Mouse (Mus musculus) heart, embryonic 14.5 days (tissue): ENCODE results near the gene Ncapg. TPM values are rescaled to one million over a fixed set of nuclear protein-coding genes. Genes with fewer than 3 reads are reported as not detected.
"Not testable (repeated sequence)": the region's sequence is repeated elsewhere in the genome, so short reads cannot be mapped to it uniquely, and the experiment has no call there.

Source experiments
- ATAC-seq: fragments of 200-750 bp; cut with Nextera tagmentation; 2 replicates; pipeline ENCODE4 v1.8.0; 2017; ENCODE audit warnings: low read depth, moderate TSS enrichment; ENCODE audit not compliant: insufficient number of reproducible peaks, insufficient read depth, low FRiP score
- H3K27ac ChIP-seq, 2 experiments: fragments of 200-500 bp in 1 of 2; fragments of 300-500 bp in 1 of 2; sonication (generic) in 1 of 2; replicated peaks in 1 of 2; 2 replicates each; pipeline ENCODE4 v1.5.1; 2012 to 2014; ENCODE audit warnings: low read depth in 2 of 2, low read length in 2 of 2, control low read depth in 1 of 2, mild to moderate bottlenecking in 1 of 2, mixed read lengths in 1 of 2; ENCODE audit not compliant: control insufficient read depth in 1 of 2, insufficient read depth in 1 of 2
- H3K27me3 ChIP-seq: fragments of 300-500 bp; sonication (generic); 2 replicates; pipeline ENCODE4 v1.6.1; 2014; ENCODE audit warnings: mild to moderate bottlenecking, low read length, control low read depth; ENCODE audit not compliant: control insufficient read depth, insufficient read depth
- H3K36me3 ChIP-seq: fragments of 300-500 bp; sonication (generic); 2 replicates; pipeline ENCODE4 v1.6.1; 2014; ENCODE audit warnings: mild to moderate bottlenecking, control low read depth, low read length, mixed read lengths; ENCODE audit not compliant: control insufficient read depth, insufficient read depth
- H3K4me1 ChIP-seq, 2 experiments: fragments of 200-500 bp in 1 of 2; fragments of 300-500 bp in 1 of 2; sonication (generic) in 1 of 2; 2 replicates each; pipeline ENCODE4 v1.6.1; 2012 to 2014; ENCODE audit warnings: low read length in 2 of 2, control low read depth in 1 of 2, mixed read lengths in 1 of 2; ENCODE audit not compliant: control insufficient read depth in 2 of 2, insufficient read depth in 2 of 2
- H3K4me2 ChIP-seq: fragments of 300-500 bp; sonication (generic); 2 replicates; pipeline ENCODE4 v1.6.1; 2014; ENCODE audit warnings: mild to moderate bottlenecking, low read length
- H3K4me3 ChIP-seq, 2 experiments: fragments of 200-500 bp in 1 of 2; fragments of 300-500 bp in 1 of 2; sonication (generic) in 1 of 2; 2 replicates each; pipeline ENCODE4 v1.5.1; 2012 to 2014; ENCODE audit warnings: low read length in 2 of 2, mild to moderate bottlenecking in 2 of 2, control low read depth in 1 of 2, low read depth in 1 of 2, moderate library complexity in 1 of 2; ENCODE audit not compliant: control insufficient read depth in 1 of 2, insufficient read depth in 1 of 2
- H3K9ac ChIP-seq: fragments of 300-500 bp; sonication (generic); 2 replicates; pipeline ENCODE4 v1.6.1; 2014; ENCODE audit warnings: mild to moderate bottlenecking, low read length
- H3K9me3 ChIP-seq: fragments of 300-500 bp; sonication (generic); 2 replicates; pipeline ENCODE4 v1.6.1; 2016; ENCODE audit warnings: low read length, control low read depth; ENCODE audit not compliant: control insufficient read depth
- WGBS: fragments of 180-500 bp; shearing (Covaris S2); extraction: QIAGEN DNeasy Blood & Tissue Kit; methylation state at CpG from one replicate; pipeline ENCODE4 v1.1.7; 2014; 5-methylcytosine and 5-hydroxymethylcytosine counted together
- polyA plus RNA-seq: library from polyadenylated mRNA; unstranded; fragments of >200 nt; fragmentation: Nextera tagmentation; extraction: Ambion mirVana; gene quantifications from 2 replicates; pipeline ENCODE4 v1.2.1, GENCODE M21; 2014

The Ncapg gene
- polyA plus RNA-seq, 1 experiment from 2014 or later = 32.3 TPM

DNA sequence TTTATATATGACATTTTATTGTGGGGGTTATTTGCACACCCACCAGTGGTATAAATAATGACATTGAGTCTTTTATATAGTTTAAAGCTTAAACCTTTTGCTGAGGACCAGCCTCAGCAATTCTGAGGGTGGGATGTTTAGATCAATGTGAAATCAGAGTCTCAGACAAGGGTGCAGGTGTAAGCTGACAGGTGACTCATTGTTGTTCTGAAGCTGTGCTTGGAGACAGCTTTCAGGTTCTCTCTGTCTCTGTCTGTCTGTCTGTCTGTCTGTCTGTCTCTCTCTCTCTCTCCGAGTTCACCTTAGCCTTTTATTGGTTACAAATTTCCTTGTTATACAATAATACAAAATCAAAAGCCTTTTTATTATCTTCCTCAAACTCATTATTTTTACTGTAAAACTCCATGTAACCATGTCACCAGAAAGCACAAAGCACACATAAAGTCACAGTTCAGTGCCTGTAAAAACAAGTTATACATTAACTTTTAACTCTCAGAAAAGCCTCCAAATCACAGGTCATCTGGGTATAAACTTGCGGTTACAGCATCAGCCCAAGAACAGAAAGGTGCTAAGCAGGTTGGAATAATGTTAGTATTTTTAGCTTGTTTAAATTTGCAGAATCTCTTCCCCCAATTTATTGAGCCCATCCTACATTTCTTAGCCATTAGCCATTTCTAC is 18.6 kb upstream of the Ncapg start:
- Histone ChIP-seq H3K4me1 (no peaks in the 10 kb centered on the region), H3K4me3 (no peak overlapping the region), H3K9ac (no peak overlapping the region), H3K4me2 (no peak overlapping the region), H3K9me3 (no peaks in the 10 kb centered on the region), H3K27ac (no peak overlapping the region), H3K27me3 (no peaks in the 10 kb centered on the region), H3K36me3 (no peaks in the 10 kb centered on the region)
- ATAC-seq = no peak
- 94% methylated on average over 2 of the region's 2 CpGs for WGBS

DNA sequence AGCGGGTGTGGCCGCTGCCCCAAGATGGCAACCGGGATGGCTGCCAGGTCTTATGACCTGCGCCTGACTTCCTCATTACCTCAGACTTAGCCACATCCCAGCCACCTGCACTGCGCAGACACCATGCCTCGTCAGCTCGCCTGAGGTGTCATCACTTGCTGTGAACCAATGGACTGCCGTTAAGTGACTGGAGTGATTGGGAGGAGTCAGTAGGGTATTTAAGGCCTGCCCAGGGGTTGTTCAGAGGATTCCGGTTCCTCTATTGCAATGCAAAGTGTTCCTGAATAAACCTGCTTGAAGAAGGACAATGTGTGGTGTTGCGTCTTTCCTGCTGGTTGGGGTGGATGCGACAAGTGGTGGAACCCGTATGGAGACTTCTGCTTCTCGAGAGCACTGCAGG is 11.3 kb upstream of the Ncapg start:
- H3K9ac ChIP-seq, ATAC-seq, H3K4me1 ChIP-seq, H3K27me3 ChIP-seq, H3K36me3 ChIP-seq, H3K27ac ChIP-seq, H3K4me3 ChIP-seq, H3K4me2 ChIP-seq, H3K9me3 ChIP-seq: not testable (repeated sequence)
- WGBS = 87% methylated on average over 13 of the region's 13 CpGs

DNA sequence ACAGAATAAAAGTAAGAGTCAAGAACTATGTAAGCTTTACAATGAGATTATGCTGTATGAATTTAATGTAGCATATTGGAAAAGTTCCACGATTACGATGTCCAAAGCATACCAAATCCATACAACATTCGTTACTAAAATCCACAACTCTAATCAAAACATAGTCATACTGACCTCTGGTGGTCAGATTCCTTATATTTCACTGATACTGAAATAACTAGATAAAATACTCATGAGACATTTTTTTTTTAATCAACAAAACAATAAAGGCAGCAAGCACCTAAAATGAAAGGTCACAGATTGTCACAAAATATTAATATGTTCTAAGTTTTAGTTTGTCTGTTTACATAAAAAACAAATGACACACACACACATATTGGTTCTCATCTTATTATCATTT is 1.4 kb upstream of the Ncapg start:
- 27% methylated on average over 3 of the region's 3 CpGs for WGBS
- Histone ChIP-seq H3K36me3 (0 out of 2 replicates have a peak, but pooled peaks cover 6% of the 10 kb centered on the region), H3K4me3 (peak overlapping the region in 1 of 2 experiments; percentile 77; a peak in 1 of 4 replicates), H3K27me3 (no peaks in the 10 kb centered on the region), H3K4me2 (peak overlapping the region; percentile 74), H3K27ac (no peak overlapping the region), H3K9ac (no peak overlapping the region), H3K4me1 (peaks cover 0 to 8% of the 10 kb centered on the region in 2 experiments; a peak in 2 of 4 replicates), H3K9me3 (no peaks in the 10 kb centered on the region)
- ATAC-seq = no peak

GRCm38 (mm10) chr5:45668831-45669230 is 888 bp upstream of the Ncapg start:
- Histone ChIP-seq H3K9me3 (no peaks in the 10 kb centered on the region), H3K4me1 (peaks cover 0 to 8% of the 10 kb centered on the region in 2 experiments; a peak in 2 of 4 replicates), H3K4me3 (peak overlapping the region; percentile 70 to 77), H3K4me2 (peak overlapping the region; percentile 74), H3K9ac (peak overlapping the region; percentile 81), H3K27me3 (no peaks in the 10 kb centered on the region), H3K27ac (peak overlapping the region in 1 of 2 experiments; percentile 66; a peak in 2 of 4 replicates), H3K36me3 (0 out of 2 replicates have a peak, but pooled peaks cover 6% of the 10 kb centered on the region)
- ATAC-seq = no peak
- WGBS = 0% methylated on average over 3 of the region's 3 CpGs

- no peaks in the 10 kb centered on the region for H3K27me3 ChIP-seq
- peak overlapping the region; percentile 81 for H3K9ac ChIP-seq
- peak overlapping the region; percentile 56 to 66 for H3K27ac ChIP-seq
- H3K36me3 ChIP-seq = 0 out of 2 replicates have a peak, but pooled peaks cover 6% of the 10 kb centered on the region
- peak overlapping the region; percentile 70 to 77 for H3K4me3 ChIP-seq
- H3K4me1 ChIP-seq = peaks cover 0 to 8% of the 10 kb centered on the region in 2 experiments; a peak in 2 of 4 replicates
- no peaks in the 10 kb centered on the region for H3K9me3 ChIP-seq
- whole genome bisulfite sequencing = under 1% methylated on average over 27 of the region's 27 CpGs
- ATAC-seq = peak; percentile 57
- H3K4me2 ChIP-seq = peak overlapping the region; percentile 74
These were observed 503 bp upstream of the Ncapg start for GRCm38 (mm10) chr5:45669234-45669597.

DNA sequence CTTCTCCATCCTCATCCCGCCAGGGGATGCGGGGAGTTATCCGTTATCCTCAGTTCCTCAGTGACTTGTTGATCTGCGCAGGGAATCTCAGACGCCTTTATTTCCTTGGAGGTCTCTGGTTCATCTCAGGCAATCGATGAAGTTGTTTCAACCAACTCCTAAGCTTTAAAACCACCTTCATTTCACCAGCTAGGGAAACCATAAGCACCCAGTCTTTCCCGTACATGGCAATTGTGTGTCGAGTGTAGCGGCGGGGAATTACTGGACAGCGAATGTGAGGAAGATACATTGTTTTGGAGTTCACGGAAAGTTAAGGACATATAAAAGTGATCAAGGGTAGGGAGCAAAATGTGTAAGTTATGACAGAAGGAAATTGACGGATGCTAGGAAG is 556 bp downstream of the Ncapg start:
- Histone ChIP-seq H3K4me1 (peaks cover 0 to 8% of the 10 kb centered on the region in 2 experiments; a peak in 2 of 4 replicates), H3K4me3 (peak overlapping the region; percentile 54 to 77), H3K4me2 (peak overlapping the region; percentile 79), H3K9ac (peak overlapping the region; percentile 79), H3K27me3 (no peaks in the 10 kb centered on the region), H3K9me3 (no peaks in the 10 kb centered on the region), H3K36me3 (peaks cover 13% of the 10 kb centered on the region), H3K27ac (peak overlapping the region; percentile 72 to 75)
- ATAC-seq = no peak
- under 1% methylated on average over 13 of the region's 13 CpGs for WGBS

DNA sequence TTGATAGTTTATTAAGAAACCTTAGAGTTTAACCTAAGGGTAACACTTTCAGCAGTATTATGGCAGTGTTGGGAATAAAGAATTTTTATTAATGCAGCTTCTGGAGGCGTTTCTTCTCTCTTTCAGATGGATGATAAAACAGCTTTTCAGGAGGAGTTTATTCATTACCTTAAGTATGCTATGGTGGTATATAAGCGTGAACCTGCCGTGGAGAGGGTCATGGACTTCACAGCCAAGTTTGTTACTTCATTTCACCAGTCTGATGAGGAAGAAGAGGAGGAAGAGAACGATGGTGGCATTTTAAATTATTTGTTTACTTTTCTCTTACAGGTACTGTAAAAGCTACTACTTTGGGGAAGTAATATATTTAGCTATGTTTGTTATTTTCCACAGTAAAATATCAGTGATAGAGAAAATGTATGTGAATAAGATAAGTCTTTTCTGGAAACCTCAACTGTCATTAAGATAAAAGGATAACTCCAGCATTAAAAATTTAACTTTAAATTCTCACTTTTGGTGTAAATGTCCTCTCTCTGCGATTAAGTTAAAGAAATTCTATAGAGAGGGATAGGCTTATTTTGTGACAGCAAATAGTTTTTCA is 1.3 kb downstream of the Ncapg start:
- Histone ChIP-seq H3K4me1 (peaks cover 0 to 8% of the 10 kb centered on the region in 2 experiments; a peak in 2 of 4 replicates), H3K27ac (no peak overlapping the region), H3K36me3 (peaks cover 20% of the 10 kb centered on the region), H3K4me2 (peak overlapping the region; percentile 79), H3K27me3 (no peaks in the 10 kb centered on the region), H3K9ac (peak overlapping the region; percentile 79), H3K4me3 (peak overlapping the region in 1 of 2 experiments; percentile 77; a peak in 3 of 4 replicates), H3K9me3 (no peaks in the 10 kb centered on the region)
- WGBS = 61% methylated on average over 5 of the region's 5 CpGs
- no peak for ATAC-seq
